Mouse (Mus musculus) ES-Bruce4 (cell line): ENCODE data around the gene Oxct1.

Source experiments
- CTCF ChIP-seq: IDR thresholded peaks from one replicate; pipeline ENCODE4 v1.8.1; 2011; ENCODE audit warnings: low read depth, low read length
- EP300 ChIP-seq: IDR thresholded peaks from 2 replicates; pipeline ENCODE4 v1.6.1; 2011; ENCODE audit warnings: low read depth, low read length; ENCODE audit not compliant: insufficient read depth
- POLR2A ChIP-seq: IDR thresholded peaks from one replicate; pipeline ENCODE4 v1.8.1; 2011; ENCODE audit warnings: low read length; ENCODE audit not compliant: insufficient read depth

- TF ChIP-seq CTCF (no peak), POLR2A (no peak), EP300 (no peak)
Observed at GRCm38 (mm10) chr15:4033168-4034004, 7.2 kb downstream of the Oxct1 start.
